11 mouse cellular contexts compared by ENCODE assay signal in the genomic region with DNA sequence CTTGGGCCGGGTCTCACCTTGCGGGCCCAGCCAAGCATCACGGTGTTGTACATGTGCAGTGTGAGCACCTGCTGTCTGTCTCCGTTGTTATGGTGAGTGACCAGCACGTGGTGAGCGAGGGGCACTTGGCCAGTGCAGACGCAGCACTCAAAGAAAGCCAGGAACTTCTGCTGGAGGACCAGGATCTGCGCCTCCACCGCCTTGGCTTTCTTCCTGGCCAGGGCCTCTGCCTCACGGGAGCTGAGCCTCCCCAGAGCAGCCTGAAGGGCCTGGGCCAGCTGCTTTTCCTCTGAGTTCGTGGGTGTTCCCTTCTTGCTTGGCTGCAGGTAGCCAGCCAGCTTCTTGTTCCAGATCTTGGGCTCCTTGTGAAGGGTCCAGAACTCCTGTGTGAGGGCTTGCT.
DNase-seq lines count a peak whose midpoint lies in the region.
"Had no signal": no experiment of that assay in that cellular context is flagged by ENCODE, and none has a peak within 500 bp of the region (broad histone marks: within the 10 kb centered on the region; RNA-seq: fewer than 3 reads in every experiment).

No protein-coding gene starts in this region.

- DNase-seq in cerebellum, adult 11-12 months, result peak; percentile 67
- DNase-seq in cerebellum, postnatal 36 days, result no peak
- DNase-seq in cerebellum, adult 9-11 months, result peak; percentile 68
- DNase-seq in cerebellum, adult 11 months, result no peak
- DNase-seq in cerebellum, postnatal 14 days, result peak; percentile 55 to 60
- no peak for DNase-seq in cerebellum, adult 9-10 months
- DNase-seq: adrenal gland, adult 8-10 months; adrenal gland, postnatal 14 days; adrenal gland, postnatal 36 days; B cell, adult 2 months; forebrain, postnatal 0 days had no signal

Comparison
In these comparisons a context has a peak if more than half of its experiments do, and no peak if none do; other contexts are left out.
1. DNase-seq: peak in cerebellum, adult 11-12 months (single experiment), cerebellum, adult 9-11 months (single experiment) and cerebellum, postnatal 14 days (2 of 2); none in cerebellum, postnatal 36 days (0 of 2), cerebellum, adult 11 months (single experiment) and cerebellum, adult 9-10 months (single experiment).